Mouse (Mus musculus): ENCODE results near the gene Ell. TPM values are rescaled to one million over a fixed set of nuclear protein-coding genes. Genes with fewer than 3 reads are reported as not detected.
A peak's percentile ranks its signal among the peaks of the same experiment; 100 is the strongest.

Ell gene
- 10 to 100 TPM; 15.9 to 17.9 TPM for total RNA-seq (2021)

DNA sequence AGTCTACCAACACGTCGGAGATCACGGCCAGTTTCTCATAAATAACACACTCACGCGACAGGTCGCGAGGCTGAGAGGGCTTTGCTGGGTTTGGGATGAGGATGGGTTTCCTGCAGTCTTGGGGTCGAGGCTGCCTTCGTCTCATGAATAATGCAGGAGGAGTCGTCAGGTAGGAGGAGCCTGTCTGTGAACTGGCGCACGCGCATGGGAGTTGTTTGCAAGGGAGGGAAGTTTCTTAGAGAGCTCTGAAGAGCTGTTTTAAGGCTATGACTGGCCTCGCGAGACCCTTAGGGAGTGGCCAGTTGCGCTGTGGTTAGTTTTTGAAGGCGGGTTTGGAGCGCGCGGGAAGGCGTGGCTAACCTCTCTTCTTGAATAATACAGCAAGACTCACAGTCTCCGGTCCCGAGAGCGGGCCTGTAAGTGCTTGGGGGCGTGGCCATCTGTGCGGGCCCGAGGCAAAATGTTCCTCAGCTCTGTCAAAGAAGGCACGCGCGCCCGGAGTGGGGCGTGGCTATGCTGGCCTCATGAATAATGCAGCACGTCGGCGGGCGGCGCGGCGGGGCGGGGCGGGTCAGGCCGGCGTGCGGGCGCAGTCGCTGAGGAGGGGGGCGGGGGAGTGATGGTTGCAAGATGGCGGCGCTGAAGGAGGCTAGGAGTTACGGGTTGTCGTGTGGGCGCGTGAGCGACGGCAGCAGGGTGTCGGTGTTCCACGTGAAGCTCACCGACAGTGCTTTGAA, at the start of gene Ell:
Ell (plus strand) TSS at position 381 of the 737 bp plus-strand sequence.
- DNase-seq, result peak; percentile 99 to 100
- intact Hi-C loops (cut with DNase I), result no loop called here

GRCm38 (mm10) chr8:70489576-70489975, 49.7 kb upstream of the Ell start:
- no peak for DNase-seq
- intact Hi-C loops (cut with DNase I), result no loop called here

GRCm38 (mm10) chr8:70490061-70490879, 49.0 kb upstream of the Ell start:
- intact Hi-C loops (cut with DNase I), result no loop called here
- no peak for DNase-seq

- no peak for DNase-seq
- intact Hi-C loops (cut with DNase I), result no loop called here
Observed at GRCm38 (mm10) chr8:70490880-70491495, 48.3 kb upstream of the Ell start.

- intact Hi-C loops (cut with DNase I), result no loop called here
- DNase-seq, result no peak
Observed at GRCm38 (mm10) chr8:70492664-70493640, 46.3 kb upstream of the Ell start, which contains the start of gene Crlf1. TSS of gene Crlf1 (plus strand) at chr8:70493158.

- intact Hi-C loops (cut with DNase I), result no loop called here
- no peak for DNase-seq
Observed at GRCm38 (mm10) chr8:70493692-70494415, 45.4 kb upstream of the Ell start.

- DNase-seq, result peak in 1 of 2 experiments; percentile 17
Observed at GRCm38 (mm10) chr8:70494416-70494945, 44.8 kb upstream of the Ell start.

GRCm38 (mm10) chr8:70495001-70495770, 44.1 kb upstream of the Ell start:
- DNase-seq, result no peak
- intact Hi-C loops (cut with DNase I), result no loop called here

More at GRCm38 (mm10) chr8:70494416-70494945, 44.8 kb upstream of the Ell start:
- intact Hi-C loops (cut with DNase I), result no loop called here

- intact Hi-C loops (cut with DNase I), result no loop called here
- DNase-seq, result no peak
Observed at GRCm38 (mm10) chr8:70495771-70496062, 43.5 kb upstream of the Ell start.

DNA sequence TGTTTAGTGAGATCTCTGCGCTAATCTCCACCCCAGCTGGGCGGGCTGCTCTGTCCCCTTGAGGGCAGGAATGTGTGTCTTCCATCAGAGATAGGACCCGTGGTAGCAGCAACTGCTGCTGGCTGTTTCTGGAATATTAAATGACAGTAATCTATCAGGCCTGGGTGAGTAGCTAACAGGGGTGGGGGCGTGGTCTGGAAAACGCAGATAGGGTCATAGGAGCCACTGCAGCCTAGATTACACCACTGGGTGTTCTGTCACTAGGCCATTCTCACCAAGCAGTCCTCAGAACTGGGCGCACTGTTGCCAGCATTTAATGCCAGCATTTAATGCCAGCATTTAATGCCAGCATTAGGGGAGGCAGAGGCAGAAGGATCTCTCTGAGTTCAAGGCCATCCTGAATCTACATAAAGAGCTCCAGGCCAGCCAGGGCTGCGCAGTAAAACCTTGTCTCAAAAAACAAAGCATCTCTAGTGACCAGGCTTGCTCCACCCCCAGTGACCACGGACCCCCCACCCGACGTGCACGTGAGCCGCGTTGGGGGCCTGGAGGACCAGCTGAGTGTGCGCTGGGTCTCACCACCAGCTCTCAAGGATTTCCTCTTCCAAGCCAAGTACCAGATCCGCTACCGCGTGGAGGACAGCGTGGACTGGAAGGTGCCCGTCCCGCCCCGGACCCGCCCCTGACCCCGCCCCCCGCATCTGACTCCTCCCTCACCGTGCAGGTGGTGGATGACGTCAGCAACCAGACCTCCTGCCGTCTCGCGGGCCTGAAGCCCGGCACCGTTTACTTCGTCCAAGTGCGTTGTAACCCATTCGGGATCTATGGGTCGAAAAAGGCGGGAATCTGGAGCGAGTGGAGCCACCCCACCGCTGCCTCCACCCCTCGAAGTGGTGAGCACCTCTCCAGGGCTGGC, 38.6 kb upstream of the Ell start:
- intact Hi-C loops (cut with DNase I), result loop anchor here (10.0 kb wide), 1 partner anchor 86 kb away; no protein-coding TSS in a partner anchor
- DNase-seq, result no peak

- intact Hi-C loops (cut with DNase I), result loop anchor here (10.0 kb wide), 1 partner anchor 87 kb away; no protein-coding TSS in a partner anchor
- DNase-seq, result peak; percentile 67 to 79
Observed at GRCm38 (mm10) chr8:70501820-70502529, 37.3 kb upstream of the Ell start.

- DNase-seq, result peak in 1 of 2 experiments; percentile 14
- intact Hi-C loops (cut with DNase I), result loop anchor here (10.0 kb wide), 1 partner anchor 88 kb away; no protein-coding TSS in a partner anchor
Observed at GRCm38 (mm10) chr8:70502540-70502939, 36.7 kb upstream of the Ell start.

GRCm38 (mm10) chr8:70503062-70503750, 36.1 kb upstream of the Ell start:
- intact Hi-C loops (cut with DNase I), result loop anchor here (1.0 to 10.0 kb wide), 2 partner anchors 88 to 120 kb away; no protein-coding TSS in a partner anchor

GRCm38 (mm10) chr8:70504291-70504716, 35.0 kb upstream of the Ell start:
- intact Hi-C loops (cut with DNase I), result loop anchor here (2.0 to 10.0 kb wide), 2 partner anchors 90 to 162 kb away; no protein-coding TSS in a partner anchor
- DNase-seq, result peak; percentile 84 to 87

More at GRCm38 (mm10) chr8:70503062-70503750, 36.1 kb upstream of the Ell start:
- DNase-seq, result peak; percentile 76 to 82

GRCm38 (mm10) chr8:70504851-70505250, 34.4 kb upstream of the Ell start:
- DNase-seq, result peak; percentile 86 to 94
- intact Hi-C loops (cut with DNase I), result loop anchor here (2.0 to 10.0 kb wide), 2 partner anchors 90 to 162 kb away; no protein-coding TSS in a partner anchor

All from heart, postnatal 10 days (tissue).